Mouse (Mus musculus) embryonic facial prominence, embryonic 12.5 days (tissue): ENCODE results near the gene Srebf2. TPM values are rescaled to one million over a fixed set of nuclear protein-coding genes. Genes with fewer than 3 reads are reported as not detected.

ENCODE experiments used
- ATAC-seq: fragments of 200-750 bp; cut with Nextera tagmentation; 2 replicates; pipeline ENCODE4 v1.8.0; 2017; ENCODE audit not compliant: insufficient number of reproducible peaks, insufficient read depth, low FRiP score, low TSS enrichment
- H3K27ac ChIP-seq: fragments of 300-500 bp; sonication (generic); 2 replicates; pipeline ENCODE4 v1.5.1; 2016; ENCODE audit warnings: mild to moderate bottlenecking
- H3K27me3 ChIP-seq: fragments of 300-500 bp; sonication (generic); 2 replicates; pipeline ENCODE4 v1.6.1; 2016; ENCODE audit warnings: mild to moderate bottlenecking, moderate library complexity
- H3K36me3 ChIP-seq: fragments of 300-500 bp; sonication (generic); 2 replicates; pipeline ENCODE4 v1.6.1; 2016; ENCODE audit warnings: mild to moderate bottlenecking
- H3K4me1 ChIP-seq: fragments of 300-500 bp; sonication (generic); 2 replicates; pipeline ENCODE4 v1.6.1; 2016
- H3K4me2 ChIP-seq: fragments of 300-500 bp; sonication (generic); replicated peaks from 2 replicates; pipeline ENCODE4 v1.6.1; 2016; ENCODE audit warnings: mild to moderate bottlenecking, moderate library complexity
- H3K4me3 ChIP-seq: fragments of 300-500 bp; sonication (generic); 2 replicates; pipeline ENCODE4 v1.5.1; 2016; ENCODE audit warnings: mild to moderate bottlenecking
- H3K9ac ChIP-seq: fragments of 300-500 bp; sonication (generic); 2 replicates; pipeline ENCODE4 v1.6.1; 2016; ENCODE audit warnings: mild to moderate bottlenecking, moderate library complexity
- H3K9me3 ChIP-seq: fragments of 300-500 bp; sonication (generic); 2 replicates; pipeline ENCODE4 v1.6.1; 2016; ENCODE audit warnings: mild to moderate bottlenecking, moderate library complexity
- WGBS: fragments of 180-500 bp; shearing (Covaris S2); methylation state at CpG from one replicate; pipeline ENCODE4 v1.1.7; 2016; 5-methylcytosine and 5-hydroxymethylcytosine counted together
- polyA plus RNA-seq: library from polyadenylated mRNA; unstranded; fragments of >200 nt; fragmentation: Nextera tagmentation; extraction: Ambion mirVana; gene quantifications from 2 replicates; pipeline ENCODE4 v1.2.1, GENCODE M21; 2016

Srebf2 gene
- polyA plus RNA-seq, 1 experiment from 2014 or later, result 200 TPM

GRCm38 (mm10) chr15:82144157-82144556 lies 2.8 kb upstream of the Srebf2 start:
- H3K9me3 ChIP-seq, result no peaks in the 10 kb centered on the region
- H3K4me1 ChIP-seq, result peaks cover 16% of the 10 kb centered on the region
- no peak for ATAC-seq
- H3K27me3 ChIP-seq, result no peaks in the 10 kb centered on the region
- peak overlapping the region; percentile 50; the same call in 1 of the 2 replicates for H3K27ac ChIP-seq
- peaks cover 15% of the 10 kb centered on the region for H3K36me3 ChIP-seq
- H3K4me3 ChIP-seq, result no peak overlapping the region
- H3K4me2 ChIP-seq, result no peak overlapping the region
- WGBS, result 91% methylated on average over 5 of the region's 5 CpGs
- H3K9ac ChIP-seq, result no peak overlapping the region

- Histone ChIP-seq H3K4me3 (no peak overlapping the region), H3K9ac (no peak overlapping the region), H3K4me2 (no peak overlapping the region), H3K9me3 (no peaks in the 10 kb centered on the region), H3K27ac (peak overlapping the region; percentile 98), H3K27me3 (no peaks in the 10 kb centered on the region), H3K4me1 (peaks cover 20% of the 10 kb centered on the region), H3K36me3 (peaks cover 13% of the 10 kb centered on the region)
- WGBS, result 66% methylated on average over 2 of the region's 2 CpGs
- ATAC-seq, result no peak
These were observed 1.6 kb upstream of the Srebf2 start for GRCm38 (mm10) chr15:82145408-82145807.

GRCm38 (mm10) chr15:82145851-82146769 lies 871 bp upstream of the Srebf2 start:
- Histone ChIP-seq H3K4me3 (peak overlapping the region; percentile 9), H3K4me1 (peaks cover 22% of the 10 kb centered on the region), H3K9me3 (no peaks in the 10 kb centered on the region), H3K4me2 (peak overlapping the region; percentile 74), H3K27ac (peak overlapping the region; percentile 98), H3K27me3 (no peaks in the 10 kb centered on the region), H3K9ac (no peak overlapping the region), H3K36me3 (peaks cover 9% of the 10 kb centered on the region)
- 18% methylated on average over 11 of the region's 11 CpGs for WGBS
- no peak for ATAC-seq

GRCm38 (mm10) chr15:82147611-82148111 lies 680 bp downstream of the Srebf2 start:
- H3K4me1 ChIP-seq, result peaks cover 30% of the 10 kb centered on the region
- H3K27ac ChIP-seq, result peak overlapping the region; percentile 98
- H3K9ac ChIP-seq, result peak overlapping the region; percentile 93
- H3K9me3 ChIP-seq, result no peaks in the 10 kb centered on the region
- H3K4me3 ChIP-seq, result peak overlapping the region; percentile 88
- under 1% methylated on average over 50 of the region's 50 CpGs for WGBS
- H3K36me3 ChIP-seq, result no peaks in the 10 kb centered on the region
- H3K27me3 ChIP-seq, result no peaks in the 10 kb centered on the region
- ATAC-seq, result no peak
- H3K4me2 ChIP-seq, result peak overlapping the region; percentile 74

GRCm38 (mm10) chr15:82148510-82148911 lies 1.5 kb downstream of the Srebf2 start:
- H3K9ac ChIP-seq, result peak overlapping the region; percentile 93
- no peak for ATAC-seq
- peak overlapping the region; percentile 98; the same call in 1 of the 2 replicates for H3K27ac ChIP-seq
- H3K36me3 ChIP-seq, result no peaks in the 10 kb centered on the region
- H3K9me3 ChIP-seq, result no peaks in the 10 kb centered on the region
- WGBS, result 29% methylated on average over 9 of the region's 9 CpGs
- peak overlapping the region; percentile 74 for H3K4me2 ChIP-seq
- peaks cover 33% of the 10 kb centered on the region for H3K4me1 ChIP-seq
- no peaks in the 10 kb centered on the region for H3K27me3 ChIP-seq
- H3K4me3 ChIP-seq, result peak overlapping the region; percentile 88

DNA sequence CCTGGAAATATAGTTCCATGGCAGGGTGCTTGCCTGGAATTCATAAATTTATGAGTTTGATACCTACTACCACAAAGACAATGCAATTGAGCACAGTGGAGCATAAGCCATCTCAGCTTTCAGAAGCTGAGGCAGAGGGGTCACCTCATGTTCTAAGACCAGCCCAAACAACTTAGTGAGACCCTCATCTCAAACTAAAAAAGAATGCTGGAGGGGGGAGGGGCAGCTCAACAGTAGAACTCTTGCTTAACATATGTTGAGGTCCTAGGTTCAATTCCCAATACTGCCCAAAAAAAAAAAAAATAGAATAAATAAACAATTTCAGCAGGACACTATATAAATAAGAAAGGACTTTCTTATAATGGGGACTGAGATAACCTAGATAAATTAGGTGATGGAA lies 3.1 kb downstream of the Srebf2 start:
- H3K4me2 ChIP-seq, result no peak overlapping the region
- H3K9ac ChIP-seq, result no peak overlapping the region
- no peak overlapping the region for H3K4me3 ChIP-seq
- no peaks in the 10 kb centered on the region for H3K36me3 ChIP-seq
- no peak overlapping the region for H3K27ac ChIP-seq
- no peaks in the 10 kb centered on the region for H3K9me3 ChIP-seq
- H3K4me1 ChIP-seq, result peaks cover 39% of the 10 kb centered on the region
- no peaks in the 10 kb centered on the region for H3K27me3 ChIP-seq
- no peak for ATAC-seq

DNA sequence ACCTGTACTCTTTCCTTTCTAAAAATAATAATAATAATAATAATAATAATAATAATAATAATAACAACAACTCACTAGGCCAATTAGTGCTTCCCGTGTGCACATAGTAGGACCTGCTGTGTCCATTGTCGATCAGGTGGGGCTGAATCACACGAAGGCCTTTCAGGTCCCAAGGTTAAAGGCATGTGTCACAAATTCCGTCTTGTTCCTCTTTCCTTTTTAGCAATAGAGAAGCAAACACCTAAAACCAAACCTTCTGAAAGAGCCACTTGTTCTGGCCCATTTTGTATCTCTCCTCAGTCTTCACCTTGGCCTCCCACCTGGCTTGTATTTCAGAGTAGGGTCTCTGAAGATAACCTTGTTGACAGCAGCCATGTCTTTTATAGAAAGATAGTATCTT lies 4.2 kb downstream of the Srebf2 start:
- Histone ChIP-seq H3K27ac (no peak overlapping the region), H3K4me3 (no peak overlapping the region), H3K9me3 (no peaks in the 10 kb centered on the region), H3K9ac (no peak overlapping the region), H3K4me1 (peaks cover 32% of the 10 kb centered on the region), H3K4me2 (no peak overlapping the region), H3K27me3 (no peaks in the 10 kb centered on the region), H3K36me3 (no peaks in the 10 kb centered on the region)
- WGBS, result 93% methylated on average over 4 of the region's 4 CpGs
- no peak for ATAC-seq

DNA sequence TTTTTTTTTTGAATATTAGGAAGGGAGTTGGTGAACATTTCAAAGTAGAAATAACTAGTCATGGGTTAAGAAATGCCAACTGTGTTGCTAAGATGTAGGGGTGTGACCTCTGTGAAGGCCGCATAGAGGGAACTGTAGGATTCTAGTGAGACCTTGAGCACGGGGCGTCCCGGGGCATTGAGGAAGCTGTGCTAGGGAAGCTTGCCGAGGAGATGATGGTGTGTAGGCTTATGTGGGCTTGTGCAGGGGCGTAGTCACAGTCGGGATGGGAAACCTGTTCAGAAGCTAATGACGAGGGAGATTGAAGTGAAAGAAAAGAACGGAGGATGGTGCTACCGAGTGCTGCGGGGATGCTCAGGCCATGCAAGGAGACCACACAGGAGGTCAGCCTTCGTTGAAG lies 5.0 kb downstream of the Srebf2 start:
- no peak for ATAC-seq
- no peaks in the 10 kb centered on the region for H3K9me3 ChIP-seq
- 91% methylated on average over 12 of the region's 12 CpGs for WGBS
- no peak overlapping the region for H3K4me3 ChIP-seq
- H3K27me3 ChIP-seq, result no peaks in the 10 kb centered on the region
- H3K9ac ChIP-seq, result no peak overlapping the region
- peaks cover 36% of the 10 kb centered on the region for H3K4me1 ChIP-seq
- 0 out of 2 replicates have a peak overlapping the region, but pooled peaks have one; percentile 31 for H3K27ac ChIP-seq
- no peak overlapping the region for H3K4me2 ChIP-seq
- peaks cover 5% of the 10 kb centered on the region; the same call in 1 of the 2 replicates for H3K36me3 ChIP-seq

DNA sequence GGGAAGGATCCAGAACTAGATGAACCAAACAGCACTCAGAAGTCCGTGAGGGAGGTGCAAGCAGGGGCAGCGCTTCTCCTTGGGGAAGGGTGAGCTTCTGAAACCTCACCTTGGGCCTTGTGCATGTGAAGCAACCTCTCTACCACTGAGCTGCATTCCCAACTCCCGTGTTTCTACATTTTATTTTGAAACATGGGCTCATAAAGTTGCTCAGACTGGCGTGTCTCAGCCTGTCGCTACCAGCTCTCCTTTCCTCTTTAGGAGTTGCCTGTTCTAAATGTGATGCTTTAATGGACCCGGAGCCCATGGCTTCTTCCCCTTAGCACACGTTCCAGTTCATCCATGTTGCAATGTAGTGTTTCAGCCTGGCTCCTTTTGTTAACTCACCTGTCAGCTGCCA lies 5.5 kb downstream of the Srebf2 start:
- Histone ChIP-seq H3K27me3 (no peaks in the 10 kb centered on the region), H3K9me3 (no peaks in the 10 kb centered on the region), H3K4me3 (no peak overlapping the region), H3K4me1 (peaks cover 39% of the 10 kb centered on the region), H3K4me2 (no peak overlapping the region), H3K9ac (no peak overlapping the region), H3K36me3 (peaks cover 5% of the 10 kb centered on the region; the same call in 1 of the 2 replicates), H3K27ac (0 out of 2 replicates have a peak overlapping the region, but pooled peaks have one; percentile 31)
- no peak for ATAC-seq
- 84% methylated on average over 7 of the region's 7 CpGs for WGBS

DNA sequence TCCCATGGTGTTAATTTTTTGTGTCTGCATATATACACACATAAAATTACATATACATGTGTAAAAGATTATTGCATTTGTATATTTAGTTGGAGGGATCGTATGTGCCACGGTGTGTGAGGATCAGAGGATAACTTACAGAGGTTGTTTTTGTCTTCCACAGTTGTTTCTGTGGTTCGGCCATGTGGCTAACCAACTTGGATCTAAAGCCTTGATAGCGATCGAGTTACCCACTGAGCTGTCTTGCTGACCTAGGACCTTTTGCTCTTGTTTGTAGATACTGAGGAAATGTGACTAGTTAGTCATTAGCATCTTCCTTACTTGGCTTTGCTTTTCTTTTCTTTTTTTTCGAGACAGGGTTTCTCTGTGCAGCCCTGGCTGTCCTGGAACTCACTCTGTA lies 9.3 kb downstream of the Srebf2 start:
- Histone ChIP-seq H3K4me1 (peaks cover 61% of the 10 kb centered on the region), H3K4me2 (no peak overlapping the region), H3K9ac (no peak overlapping the region), H3K27me3 (no peaks in the 10 kb centered on the region), H3K36me3 (peaks cover 5% of the 10 kb centered on the region; the same call in 1 of the 2 replicates), H3K4me3 (no peak overlapping the region), H3K9me3 (no peaks in the 10 kb centered on the region), H3K27ac (no peak overlapping the region)
- WGBS, result 87% methylated on average over 6 of the region's 6 CpGs
- ATAC-seq, result no peak

GRCm38 (mm10) chr15:82156902-82157301 lies 9.9 kb downstream of the Srebf2 start:
- ATAC-seq, result no peak
- Histone ChIP-seq H3K4me2 (no peak overlapping the region), H3K27me3 (no peaks in the 10 kb centered on the region), H3K4me1 (peaks cover 65% of the 10 kb centered on the region), H3K9me3 (no peaks in the 10 kb centered on the region), H3K9ac (no peak overlapping the region), H3K36me3 (peaks cover 5% of the 10 kb centered on the region; the same call in 1 of the 2 replicates), H3K4me3 (no peak overlapping the region), H3K27ac (no peak overlapping the region)
- WGBS, result 81% methylated on average over 10 of the region's 10 CpGs
